Mouse (Mus musculus) erythroblast, embryonic 14.5 days (primary cell): ENCODE measurements around the gene Slc25a41.

Source experiments
- GATA1 ChIP-seq: IDR thresholded peaks from 2 replicates; pipeline ENCODE4 v1.6.1; 2012; ENCODE audit warnings: low read length, inconsistent platforms, mixed read lengths
- TAL1 ChIP-seq: IDR thresholded peaks from 3 replicates; pipeline ENCODE4 v1.6.1; 2012; ENCODE audit warnings: low read length, inconsistent platforms, mixed read lengths

- no peak for TF ChIP-seq GATA1
- TF ChIP-seq TAL1 = no peak
These were observed 52.5 kb downstream of the Slc25a41 start for GRCm38 (mm10) chr17:56988921-56989430.
